Mouse (Mus musculus) hindbrain, embryonic 16.5 days (tissue): ENCODE results near the gene Mdga2. TPM values are rescaled to one million over a fixed set of nuclear protein-coding genes. Genes with fewer than 3 reads are reported as not detected.
A peak's percentile ranks its signal among the peaks of the same experiment; 100 is the strongest.

Experiments
- ATAC-seq: fragments of 200-750 bp; cut with Nextera tagmentation; 2 replicates; pipeline ENCODE4 v1.8.0; 2017; ENCODE audit warnings: moderate TSS enrichment, moderate library complexity
- H3K27ac ChIP-seq: fragments of 300-500 bp; sonication (generic); 2 replicates; pipeline ENCODE4 v1.5.1; 2014; ENCODE audit warnings: low read depth, mild to moderate bottlenecking, control low read depth, low read length, moderate library complexity
- H3K27me3 ChIP-seq: fragments of 300-500 bp; sonication (generic); replicated peaks from 2 replicates; pipeline ENCODE4 v1.6.1; 2014; ENCODE audit warnings: low read length; ENCODE audit not compliant: control insufficient read depth, insufficient read depth
- H3K36me3 ChIP-seq: fragments of 300-500 bp; sonication (generic); 2 replicates; pipeline ENCODE4 v1.6.1; 2014; ENCODE audit warnings: mild to moderate bottlenecking, low read length, moderate library complexity, mixed read lengths; ENCODE audit not compliant: control insufficient read depth, insufficient read depth
- H3K4me1 ChIP-seq: fragments of 300-500 bp; sonication (generic); 2 replicates; pipeline ENCODE4 v1.6.1; 2014; ENCODE audit warnings: low read depth, low read length; ENCODE audit not compliant: control insufficient read depth, insufficient read depth
- H3K4me2 ChIP-seq: fragments of 300-500 bp; sonication (generic); 2 replicates; pipeline ENCODE4 v1.6.1; 2014; ENCODE audit warnings: mild to moderate bottlenecking, low read length, control low read depth, moderate library complexity
- H3K4me3 ChIP-seq: fragments of 300-500 bp; sonication (generic); 2 replicates; pipeline ENCODE4 v1.5.1; 2014; ENCODE audit warnings: mild to moderate bottlenecking, low read length, control low read depth, moderate library complexity
- H3K9ac ChIP-seq: fragments of 300-500 bp; sonication (generic); 2 replicates; pipeline ENCODE4 v1.6.1; 2014; ENCODE audit warnings: low read depth, mild to moderate bottlenecking, control low read depth, low read length, moderate library complexity
- H3K9me3 ChIP-seq: fragments of 300-500 bp; sonication (generic); 2 replicates; pipeline ENCODE4 v1.6.1; 2014; ENCODE audit warnings: mild to moderate bottlenecking, low read length, moderate library complexity; ENCODE audit not compliant: control insufficient read depth
- WGBS: fragments of 180-500 bp; shearing (Covaris S2); extraction: QIAGEN DNeasy Blood & Tissue Kit; methylation state at CpG from one replicate; pipeline ENCODE4 v1.1.7; 2014; 5-methylcytosine and 5-hydroxymethylcytosine counted together
- polyA plus RNA-seq: library from polyadenylated mRNA; unstranded; fragments of >200 nt; fragmentation: Nextera tagmentation; extraction: Ambion mirVana; gene quantifications from 2 replicates; pipeline ENCODE4 v1.2.1, GENCODE M21; 2015

The Mdga2 gene
- polyA plus RNA-seq, 1 experiment from 2014 or later: 41.4 TPM

DNA sequence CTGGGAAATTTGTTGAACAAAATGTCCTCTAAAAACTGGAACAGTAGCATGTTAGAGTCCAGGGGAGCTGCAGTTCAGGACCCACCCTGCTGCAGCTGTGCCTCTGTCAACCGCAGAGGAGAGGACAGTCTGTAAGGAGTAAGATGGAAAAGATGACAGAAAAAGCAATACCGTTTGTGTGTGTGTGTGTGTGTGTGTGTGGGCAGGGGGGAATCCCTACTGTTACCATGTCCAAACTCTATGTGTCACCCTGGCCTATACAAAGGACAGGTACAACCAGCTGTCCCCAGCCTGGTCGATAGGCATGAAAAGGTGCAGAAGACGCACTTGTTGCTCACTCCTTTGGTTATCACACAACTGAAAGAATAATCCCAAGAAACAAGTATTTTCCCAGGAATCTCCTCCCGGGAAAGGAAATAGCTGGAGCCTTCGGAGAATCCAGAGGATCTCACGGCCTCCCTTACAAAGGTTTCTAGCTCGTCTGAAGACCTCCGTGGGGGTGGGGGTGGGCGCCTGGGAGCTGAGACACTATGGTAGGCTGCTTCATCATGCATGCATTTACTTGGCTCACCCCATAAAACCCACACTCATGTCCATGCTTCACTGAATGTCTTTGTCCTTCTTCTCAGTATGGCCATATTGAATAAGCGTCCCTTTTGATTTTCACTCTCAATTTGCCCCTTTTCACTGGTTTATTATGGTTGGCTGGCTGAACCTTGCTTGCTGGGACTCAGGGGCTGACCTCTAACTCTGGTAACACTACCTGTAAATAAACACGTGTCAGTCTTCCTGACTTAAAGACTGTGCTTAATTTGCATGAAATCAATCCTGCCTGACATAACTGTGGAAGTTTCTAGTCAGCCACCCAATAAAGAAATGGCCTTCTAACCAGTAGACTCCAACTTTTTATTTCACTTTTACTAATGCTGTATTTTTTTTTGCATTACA, 573.5 kb downstream of the Mdga2 start:
- H3K9me3 ChIP-seq: no peaks in the 10 kb centered on the region
- H3K4me3 ChIP-seq: no peak overlapping the region
- no peaks in the 10 kb centered on the region for H3K4me1 ChIP-seq
- H3K27ac ChIP-seq: no peak overlapping the region
- H3K4me2 ChIP-seq: no peak overlapping the region
- H3K27me3 ChIP-seq: no peaks in the 10 kb centered on the region
- no peak overlapping the region for H3K9ac ChIP-seq
- no peak for ATAC-seq
- no peaks in the 10 kb centered on the region for H3K36me3 ChIP-seq
- 40% methylated on average over 12 of the region's 12 CpGs for WGBS

GRCm38 (mm10) chr12:66640408-66640807, 581.9 kb downstream of the Mdga2 start:
- 34% methylated on average over 1 of the region's 1 CpGs for WGBS
- Histone ChIP-seq H3K27me3 (no peaks in the 10 kb centered on the region), H3K36me3 (no peaks in the 10 kb centered on the region), H3K27ac (no peak overlapping the region), H3K4me3 (no peak overlapping the region), H3K9ac (no peak overlapping the region), H3K4me2 (no peak overlapping the region), H3K9me3 (no peaks in the 10 kb centered on the region), H3K4me1 (no peaks in the 10 kb centered on the region)
- ATAC-seq: peak; percentile 79

- WGBS: 84% methylated on average over 3 of the region's 3 CpGs
- H3K9me3 ChIP-seq: no peaks in the 10 kb centered on the region
- H3K4me3 ChIP-seq: no peak overlapping the region
- H3K4me2 ChIP-seq: no peak overlapping the region
- no peaks in the 10 kb centered on the region for H3K27me3 ChIP-seq
- H3K36me3 ChIP-seq: no peaks in the 10 kb centered on the region
- no peaks in the 10 kb centered on the region for H3K4me1 ChIP-seq
- H3K27ac ChIP-seq: no peak overlapping the region
- no peak for ATAC-seq
- H3K9ac ChIP-seq: no peak overlapping the region
Measured at GRCm38 (mm10) chr12:66619944-66620343, 602.4 kb downstream of the Mdga2 start.

DNA sequence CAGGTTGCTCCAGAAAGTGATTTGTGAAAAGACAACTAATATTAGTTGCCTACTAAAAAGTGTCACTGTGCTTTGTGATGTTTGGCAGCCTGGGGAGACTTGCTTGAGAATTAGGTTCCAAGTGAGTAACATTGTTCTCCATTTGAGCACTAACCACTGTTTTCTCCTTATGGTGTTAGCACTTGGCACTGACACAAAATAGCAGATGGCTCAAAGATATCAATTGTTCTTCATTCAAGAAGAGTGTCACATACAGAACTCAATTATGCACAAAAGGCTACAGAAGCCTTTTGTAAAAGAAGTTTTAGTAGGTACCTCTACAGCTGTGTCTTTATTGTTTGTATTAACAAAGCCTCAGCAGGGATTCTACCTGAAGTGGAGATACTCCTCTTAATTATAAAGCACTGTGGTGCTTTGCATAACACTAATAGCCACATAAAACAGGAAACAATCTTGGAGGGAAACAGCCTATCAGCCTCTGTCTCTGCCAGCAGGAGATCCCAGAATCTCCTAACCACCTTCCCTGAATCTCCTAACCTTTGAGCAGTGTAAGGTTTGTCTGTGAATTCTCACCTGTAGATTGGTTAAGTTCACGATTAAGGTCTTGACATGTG, 630.6 kb downstream of the Mdga2 start:
- 33% methylated on average over 1 of the region's 1 CpGs for WGBS
- 0 out of 2 replicates have a peak, but pooled peaks have one; percentile 63 for ATAC-seq
- H3K4me3 ChIP-seq: no peak overlapping the region
- no peaks in the 10 kb centered on the region for H3K9me3 ChIP-seq
- no peak overlapping the region for H3K9ac ChIP-seq
- H3K36me3 ChIP-seq: no peaks in the 10 kb centered on the region
- no peak overlapping the region for H3K4me2 ChIP-seq
- H3K4me1 ChIP-seq: no peaks in the 10 kb centered on the region
- no peaks in the 10 kb centered on the region for H3K27me3 ChIP-seq
- no peak overlapping the region for H3K27ac ChIP-seq

GRCm38 (mm10) chr12:66565396-66565795, 657.0 kb downstream of the Mdga2 start:
- H3K4me2 ChIP-seq: no peak overlapping the region
- no peaks in the 10 kb centered on the region for H3K27me3 ChIP-seq
- H3K27ac ChIP-seq: no peak overlapping the region
- 96% methylated on average over 1 of the region's 1 CpGs for WGBS
- H3K4me1 ChIP-seq: no peaks in the 10 kb centered on the region
- no peaks in the 10 kb centered on the region for H3K36me3 ChIP-seq
- no peak overlapping the region for H3K9ac ChIP-seq
- H3K9me3 ChIP-seq: no peaks in the 10 kb centered on the region
- H3K4me3 ChIP-seq: no peak overlapping the region
- no peak for ATAC-seq

DNA sequence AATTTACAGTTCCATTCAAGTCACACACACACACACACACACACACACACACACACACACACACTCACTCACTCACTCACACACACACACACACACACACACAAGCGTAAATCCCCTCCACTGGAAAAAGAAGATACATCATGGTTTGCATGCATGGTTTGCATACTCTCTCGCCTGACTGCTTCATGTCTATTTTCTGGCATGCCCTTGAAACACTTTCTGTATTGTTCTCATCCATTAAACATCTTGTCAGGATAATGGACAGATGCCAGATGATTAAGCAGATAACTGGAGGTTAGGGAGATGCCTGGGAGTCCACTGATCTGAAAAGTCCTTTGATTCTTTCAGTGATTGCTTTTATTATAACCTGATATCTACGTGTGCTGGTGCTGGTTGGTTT, 665.5 kb downstream of the Mdga2 start:
- 26% methylated on average over 3 of the region's 3 CpGs for whole genome bisulfite sequencing

DNA sequence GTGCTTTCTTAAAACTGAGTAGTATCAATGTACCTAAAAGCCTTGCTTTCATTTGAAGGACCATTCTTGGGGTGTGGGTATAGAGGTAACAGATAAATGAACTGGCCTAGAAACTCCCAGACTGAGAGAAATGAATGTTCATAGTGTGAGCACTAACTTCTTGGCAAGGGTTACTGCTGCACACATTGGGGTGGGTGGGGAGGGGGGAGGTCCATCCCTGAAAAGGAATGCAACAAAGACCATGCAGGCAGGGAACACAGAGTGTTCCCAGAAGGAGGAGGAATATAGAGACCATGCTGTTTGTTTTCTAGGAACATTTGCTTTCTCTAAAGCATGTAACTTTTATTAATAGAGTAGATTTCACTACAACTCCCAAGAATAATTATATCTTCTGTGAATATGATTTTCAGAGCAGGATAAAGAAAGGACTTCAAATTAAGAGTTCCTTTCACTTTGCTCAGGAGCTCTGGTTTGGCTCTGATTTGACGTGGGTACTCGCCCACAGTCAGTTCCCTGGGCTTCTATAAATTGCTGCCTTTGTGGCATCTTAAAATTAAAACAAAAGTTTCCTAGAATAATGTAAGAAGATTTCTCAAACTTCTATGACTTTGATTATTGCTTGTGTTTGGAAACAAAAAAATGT, 666.0 kb downstream of the Mdga2 start:
- H3K4me1 ChIP-seq: no peaks in the 10 kb centered on the region
- H3K27me3 ChIP-seq: no peaks in the 10 kb centered on the region
- no peaks in the 10 kb centered on the region for H3K9me3 ChIP-seq
- no peaks in the 10 kb centered on the region for H3K36me3 ChIP-seq
- 42% methylated on average over 2 of the region's 2 CpGs for WGBS
- H3K9ac ChIP-seq: no peak overlapping the region
- no peak overlapping the region for H3K4me2 ChIP-seq
- H3K27ac ChIP-seq: no peak overlapping the region
- no peak overlapping the region for H3K4me3 ChIP-seq
- ATAC-seq: peak; percentile 86

More for the DNA sequence above, 665.5 kb downstream of the Mdga2 start:
- H3K4me1 ChIP-seq: no peaks in the 10 kb centered on the region
- H3K27me3 ChIP-seq: no peaks in the 10 kb centered on the region
- H3K36me3 ChIP-seq: no peaks in the 10 kb centered on the region
- no peak overlapping the region for H3K27ac ChIP-seq
- peak; percentile 56 for ATAC-seq
- H3K4me2 ChIP-seq: no peak overlapping the region
- no peaks in the 10 kb centered on the region for H3K9me3 ChIP-seq
- H3K4me3 ChIP-seq: no peak overlapping the region
- no peak overlapping the region for H3K9ac ChIP-seq

GRCm38 (mm10) chr12:66524973-66525372, 697.4 kb downstream of the Mdga2 start:
- Histone ChIP-seq H3K4me2 (no peak overlapping the region), H3K9me3 (peaks cover 2% of the 10 kb centered on the region; the same call in 1 of the 2 replicates), H3K27ac (no peak overlapping the region), H3K9ac (no peak overlapping the region), H3K27me3 (no peaks in the 10 kb centered on the region), H3K36me3 (no peaks in the 10 kb centered on the region), H3K4me3 (no peak overlapping the region), H3K4me1 (no peaks in the 10 kb centered on the region)
- ATAC-seq: no peak
- 17% methylated on average over 2 of the region's 2 CpGs for WGBS

GRCm38 (mm10) chr12:66499258-66499657, 723.1 kb downstream of the Mdga2 start:
- no peak overlapping the region for H3K9ac ChIP-seq
- ATAC-seq: no peak
- H3K9me3 ChIP-seq: no peaks in the 10 kb centered on the region
- H3K4me2 ChIP-seq: no peak overlapping the region
- 84% methylated on average over 4 of the region's 4 CpGs for WGBS
- H3K27me3 ChIP-seq: no peaks in the 10 kb centered on the region
- H3K4me3 ChIP-seq: no peak overlapping the region
- H3K4me1 ChIP-seq: no peaks in the 10 kb centered on the region
- H3K36me3 ChIP-seq: no peaks in the 10 kb centered on the region
- no peak overlapping the region for H3K27ac ChIP-seq
